ENCODE assay signal across 23 mouse cellular contexts in genomic region chr5:5042735-5043134, GRCm38 (mm10).
DNase-seq lines count a peak whose midpoint lies in the region; ATAC-seq and TF ChIP-seq lines count a peak whose summit lies in the region.
"Had no signal": no experiment of that assay in that cellular context is flagged by ENCODE, and none has a peak within 500 bp of the region (broad histone marks: within the 10 kb centered on the region; RNA-seq: fewer than 3 reads in every experiment).

No protein-coding gene starts in this region.

- no peaks in the 10 kb centered on the region for H3K36me3 ChIP-seq in embryonic facial prominence, embryonic 14.5 days (ENCODE audit: control insufficient read depth, insufficient read depth, low read length)
- no peaks in the 10 kb centered on the region for H3K36me3 ChIP-seq in embryonic facial prominence, embryonic 10.5 days (replicated peaks)
- no peaks in the 10 kb centered on the region for H3K36me3 ChIP-seq in liver, adult 2 months (ENCODE audit: control insufficient read depth, insufficient read depth, low read length)
- H3K36me3 ChIP-seq: embryonic facial prominence, embryonic 13.5 days; forebrain, embryonic 15.5 days; G1E had no signal

- H3K4me1 ChIP-seq in embryonic facial prominence, embryonic 14.5 days (ENCODE audit: control insufficient read depth, insufficient read depth, low read length): 0 out of 2 replicates have a peak, but pooled peaks cover 2% of the 10 kb centered on the region
- H3K4me1 ChIP-seq in embryonic facial prominence, embryonic 10.5 days: no peaks in the 10 kb centered on the region
- H3K4me1 ChIP-seq in liver, adult 2 months (ENCODE audit: control insufficient read depth, insufficient read depth, low read length): no peaks in the 10 kb centered on the region

- TF ChIP-seq POLR2A in liver, adult 2 months (IDR thresholded peaks at IDR 0.05; ENCODE audit: extremely low read depth, insufficient read depth, low read length): no peak

- H3K9ac ChIP-seq in embryonic facial prominence, embryonic 14.5 days (ENCODE audit: low read depth, low read length): no peak overlapping the region
- H3K9ac ChIP-seq in liver, adult 2 months (ENCODE audit: low read depth, low read length): no peak overlapping the region
- H3K9ac ChIP-seq: embryonic facial prominence, embryonic 13.5 days; forebrain, embryonic 13.5 days; forebrain, embryonic 15.5 days; forebrain, postnatal 0 days had no signal

- no peak overlapping the region for H3K27ac ChIP-seq in embryonic facial prominence, embryonic 14.5 days (replicated peaks; ENCODE audit: low read depth, low read length)
- no peak overlapping the region for H3K27ac ChIP-seq in embryonic facial prominence, embryonic 10.5 days (replicated peaks)
- H3K27ac ChIP-seq in liver, adult 2 months (replicated peaks; ENCODE audit: insufficient read depth, low read depth, low read length): no peak overlapping the region
- H3K27ac ChIP-seq: embryonic facial prominence, embryonic 13.5 days; forebrain, embryonic 13.5 days; forebrain, embryonic 15.5 days had no signal

- peak; percentile 56 for DNase-seq in embryonic facial prominence, embryonic 14.5 days (ENCODE audit: low spot score)
- DNase-seq in embryonic facial prominence, embryonic 10.5 days (ENCODE audit: low spot score): no peak
- peak; percentile 63 for DNase-seq in liver, adult 2 months (ENCODE audit: extremely low read depth, low read depth, low spot score)
- DNase-seq in liver: no peak
- peak; percentile 29 for DNase-seq in urinary bladder, postnatal 14 days (ENCODE audit: low spot score)
- DNase-seq in urinary bladder, postnatal 36 days (ENCODE audit: low spot score in 2 of 2): no peak
- DNase-seq: adrenal gland, adult 8-10 months; adrenal gland, postnatal 14 days; adrenal gland, postnatal 36 days; B cell, adult 2 months; cerebellum, adult 11-12 months; cerebellum, adult 2 months; cerebellum, adult 9-10 months; cerebellum, postnatal 25 days; forebrain, postnatal 0 days had no signal

- TF ChIP-seq CTCF in liver, adult 2 months (IDR thresholded peaks at IDR 0.05; ENCODE audit: low read depth, low read length): no peak

- no peaks in the 10 kb centered on the region for H3K79me2 ChIP-seq in liver, adult 2 months (ENCODE audit: control insufficient read depth, insufficient read depth, low read length)

- 67% methylated on average over 1 of the region's 1 CpGs for WGBS in embryonic facial prominence, embryonic 14.5 days
- 98% methylated on average over 1 of the region's 1 CpGs for WGBS in embryonic facial prominence, embryonic 10.5 days
- WGBS in liver, adult 2 months: 29% methylated on average over 1 of the region's 1 CpGs

- H3K9me3 ChIP-seq in embryonic facial prominence, embryonic 14.5 days (ENCODE audit: control insufficient read depth, low read length): no peaks in the 10 kb centered on the region
- H3K9me3 ChIP-seq in embryonic facial prominence, embryonic 10.5 days: no peaks in the 10 kb centered on the region
- H3K9me3 ChIP-seq: forebrain, embryonic 13.5 days; forebrain, embryonic 15.5 days; G1E had no signal

- no peaks in the 10 kb centered on the region for H3K27me3 ChIP-seq in embryonic facial prominence, embryonic 14.5 days (replicated peaks; ENCODE audit: control insufficient read depth, insufficient read depth, low read length)
- H3K27me3 ChIP-seq in embryonic facial prominence, embryonic 10.5 days (replicated peaks; ENCODE audit: low read depth, poor library complexity, severe bottlenecking): no peaks in the 10 kb centered on the region
- no peaks in the 10 kb centered on the region for H3K27me3 ChIP-seq in liver, adult 2 months (ENCODE audit: control insufficient read depth, insufficient read depth, low read length)
- H3K27me3 ChIP-seq: CH12.LX; embryonic facial prominence, embryonic 13.5 days; forebrain, embryonic 13.5 days; forebrain, embryonic 15.5 days; Patski had no signal

- no peak overlapping the region for H3K4me3 ChIP-seq in embryonic facial prominence, embryonic 14.5 days (ENCODE audit: low read depth, low read length)
- no peak overlapping the region for H3K4me3 ChIP-seq in embryonic facial prominence, embryonic 10.5 days
- no peak overlapping the region for H3K4me3 ChIP-seq in liver, adult 2 months (ENCODE audit: insufficient read depth, low read depth, low read length)
- H3K4me3 ChIP-seq: embryonic facial prominence, embryonic 13.5 days; forebrain, embryonic 13.5 days; forebrain, embryonic 15.5 days had no signal

- H3K4me2 ChIP-seq in embryonic facial prominence, embryonic 14.5 days (ENCODE audit: low read depth, low read length): no peak overlapping the region
- H3K4me2 ChIP-seq: embryonic facial prominence, embryonic 13.5 days; forebrain, embryonic 13.5 days; forebrain, embryonic 15.5 days had no signal

- peak; percentile 47; the same call in 1 of the 2 replicates for ATAC-seq in embryonic facial prominence, embryonic 14.5 days (ENCODE audit: low read depth)
- ATAC-seq: activated CD4-positive, CD25-positive, alpha-beta regulatory T cell, adult 4 months; CD4-positive, CD25-positive, alpha-beta regulatory T cell, adult 4 months; forebrain, embryonic 13.5 days; forebrain, embryonic 15.5 days; forebrain, postnatal 0 days; Patski had no signal

Comparison
In these comparisons a context has a peak if more than half of its experiments do, and no peak if none do; other contexts are left out.
1. DNase-seq: peak in embryonic facial prominence, embryonic 14.5 days (single experiment), liver, adult 2 months (single experiment) and urinary bladder, postnatal 14 days (single experiment); none in embryonic facial prominence, embryonic 10.5 days (single experiment), liver (single experiment) and urinary bladder, postnatal 36 days (0 of 2).